17 mouse cellular contexts compared by ENCODE assay signal in genomic region chr13:69646481-69646880, GRCm38 (mm10).
"Had no signal": no experiment of that assay in that cellular context is flagged by ENCODE, and none has a peak within 500 bp of the region (broad histone marks: within the 10 kb centered on the region; RNA-seq: fewer than 3 reads in every experiment).

No protein-coding gene starts in this region.

- DNase-seq: lung, adult 18-20 months; lung, embryonic 14.5 days; lung, postnatal 10 days; lung, postnatal 4 days; right cerebral cortex, adult 18-20 months; right cerebral cortex, postnatal 25 days; right cerebral cortex, postnatal 4 days; spleen, adult 18-20 months; thymus, adult 18-20 months; thymus, postnatal 14 days; thymus, postnatal 36 days had no signal

- H3K27ac ChIP-seq: midbrain, embryonic 10.5 days; midbrain, embryonic 12.5 days; neural tube, embryonic 13.5 days; neural tube, embryonic 15.5 days had no signal

- H3K9me3 ChIP-seq: midbrain, embryonic 10.5 days; midbrain, embryonic 12.5 days; neural tube, embryonic 13.5 days; neural tube, embryonic 15.5 days had no signal

- H3K9ac ChIP-seq: lung, embryonic 14.5 days; midbrain, embryonic 12.5 days; neural tube, embryonic 13.5 days; neural tube, embryonic 15.5 days had no signal

- H3K4me1 ChIP-seq: midbrain, embryonic 10.5 days; midbrain, embryonic 12.5 days; neural tube, embryonic 13.5 days had no signal

- ATAC-seq: midbrain, embryonic 16.5 days had no signal

- H3K27me3 ChIP-seq: midbrain, embryonic 12.5 days; neural tube, embryonic 13.5 days; neural tube, embryonic 15.5 days had no signal

- H3K36me3 ChIP-seq: midbrain, embryonic 10.5 days; midbrain, embryonic 12.5 days; neural tube, embryonic 13.5 days; neural tube, embryonic 15.5 days had no signal

- H3K4me2 ChIP-seq: lung, embryonic 14.5 days; midbrain, embryonic 12.5 days; neural tube, embryonic 13.5 days; neural tube, embryonic 15.5 days had no signal

- H3K4me3 ChIP-seq: midbrain, embryonic 10.5 days; midbrain, embryonic 12.5 days; myocyte; neural tube, embryonic 13.5 days; neural tube, embryonic 15.5 days had no signal
